Mouse (Mus musculus) inflammation-experienced regulatory T-cells, adult 16 weeks (primary cell): ENCODE data around the gene Ttll7. TPM values are rescaled to one million over a fixed set of nuclear protein-coding genes. Genes with fewer than 3 reads are reported as not detected.

ENCODE experiments used
- polyA plus RNA-seq: library from polyadenylated mRNA; unstranded; fragments of 100-300 nt; shearing (Covaris generic); gene quantifications from one replicate; pipeline ENCODE4 v1.2.1, GENCODE M21; 2017

Ttll7 gene
- polyA plus RNA-seq, result not detected

DNA sequence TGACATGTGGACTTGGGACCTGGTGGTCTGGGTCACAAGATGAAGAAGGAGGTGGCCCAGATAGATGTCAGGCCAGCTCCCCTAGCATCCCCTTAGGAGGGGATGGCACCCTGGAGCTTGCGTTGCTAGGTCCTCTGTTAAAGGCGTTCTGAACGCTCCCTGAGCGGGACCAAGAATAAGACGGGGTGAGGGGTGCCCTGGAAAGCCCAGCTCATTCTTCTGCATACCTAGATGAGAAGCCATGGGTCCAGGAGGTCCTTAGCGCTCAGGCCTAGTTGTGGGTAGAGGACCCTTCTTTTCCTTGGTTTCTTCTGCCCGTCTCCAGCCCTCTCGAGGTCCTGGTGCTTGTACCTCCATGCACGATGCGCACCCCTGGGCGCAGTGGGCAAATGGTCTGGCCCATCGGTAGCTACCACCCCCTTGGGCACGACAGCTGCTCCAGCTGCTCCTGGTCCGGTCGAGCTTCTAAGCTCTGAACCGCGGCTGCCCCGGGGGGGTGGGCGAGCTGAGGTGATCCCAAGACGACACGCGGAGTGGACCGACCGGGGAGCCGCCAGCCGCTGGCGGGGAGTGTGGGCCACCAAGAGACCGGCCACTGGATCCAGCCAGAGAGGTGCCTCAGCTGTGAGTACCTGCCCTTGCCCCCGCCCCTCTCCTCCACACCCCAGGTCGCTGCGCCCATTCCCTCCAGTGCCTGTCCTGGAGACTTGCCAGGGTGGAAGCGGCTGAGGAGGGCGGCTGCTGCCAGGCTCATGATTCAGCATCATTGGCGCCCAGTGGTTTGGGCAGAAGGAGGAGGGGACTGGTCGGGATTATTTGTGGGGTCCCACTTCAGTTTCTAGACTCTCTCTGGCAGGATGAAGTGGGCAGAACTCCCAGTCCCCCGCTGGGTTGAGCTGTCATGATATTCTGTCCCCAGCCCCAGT is at the start of gene Ttll7:
TSS of gene Ttll7 (plus strand) at position 402 of the 926 bp plus-strand sequence.

GRCm38 (mm10) chr3:146812901-146813393 is 39.2 kb upstream of the Ttll7 start, which contains the start of gene Prkacb:
Gene Prkacb, minus strand, starts transcription at chr3:146812990.

Other genes starting within 250 kb of the Ttll7 start
- not detected for gene Dnase2b, start 236.8 kb upstream of the Ttll7 start, polyA plus RNA-seq
- gene 4930503B20Rik, start 201.1 kb upstream of the Ttll7 start, polyA plus RNA-seq, result not detected
- gene Samd13, start 166.8 kb upstream of the Ttll7 start, polyA plus RNA-seq, result 0.99 TPM
- 209 TPM for gene Prkacb, start 39.4 kb upstream of the Ttll7 start, polyA plus RNA-seq